Mouse (Mus musculus) erythroid progenitor cell, adult 5-6 weeks (primary cell): ENCODE measurements around the gene Kctd15. TPM values are rescaled to one million over a fixed set of nuclear protein-coding genes. Genes with fewer than 3 reads are reported as not detected.

Experiments
- ATAC-seq: replicated peaks from 2 replicates; pipeline ENCODE4 v1.8.0; 2016; ENCODE audit warnings: moderate number of reproducible peaks, mild to moderate bottlenecking, moderate TSS enrichment, inconsistent platforms; ENCODE audit not compliant: poor library complexity, low FRiP score, severe bottlenecking
- total RNA-seq, 2 experiments: library from RNA; stranded (forward) in 1 of 2; stranded (reverse) in 1 of 2; fragments of 150-400 nt in 1 of 2; fragments of 186-747, 209-891 nt in 1 of 2; gene quantifications; 2 replicates each; pipeline versions ENCODE4 v1.2.3 to v1.2.4; 2015 to 2017; ENCODE audit warnings: low replicate concordance in 2 of 2

The Kctd15 gene
- total RNA-seq, 2 experiments from 2014 or later, result not detected

GRCm38 (mm10) chr7:34669336-34669735, 12.8 kb upstream of the Kctd15 start:
- no peak for ATAC-seq

GRCm38 (mm10) chr7:34667874-34668273, 11.3 kb upstream of the Kctd15 start:
- no peak for ATAC-seq

- ATAC-seq, result no peak
These were observed 6.6 kb upstream of the Kctd15 start for GRCm38 (mm10) chr7:34663145-34663544.

- no peak for ATAC-seq
These were observed 5.7 kb upstream of the Kctd15 start for GRCm38 (mm10) chr7:34662227-34662626.

- ATAC-seq, result no peak
These were observed 3.0 kb upstream of the Kctd15 start for GRCm38 (mm10) chr7:34659386-34660085.

- no peak for ATAC-seq
These were observed 1.3 kb downstream of the Kctd15 start for GRCm38 (mm10) chr7:34655086-34655839.

- no peak for ATAC-seq
These were observed 2.0 kb downstream of the Kctd15 start for GRCm38 (mm10) chr7:34654441-34655085.

- ATAC-seq, result no peak
These were observed 2.6 kb downstream of the Kctd15 start for GRCm38 (mm10) chr7:34653731-34654440.

GRCm38 (mm10) chr7:34652751-34653502, 3.6 kb downstream of the Kctd15 start:
- no peak for ATAC-seq

- ATAC-seq, result no peak
These were observed 5.2 kb downstream of the Kctd15 start for GRCm38 (mm10) chr7:34651381-34651780.

GRCm38 (mm10) chr7:34647052-34647451, 9.5 kb downstream of the Kctd15 start:
- ATAC-seq, result 0 out of 2 replicates have a peak, but pooled peaks have one; percentile 19

- ATAC-seq, result no peak
These were observed 10.3 kb downstream of the Kctd15 start for GRCm38 (mm10) chr7:34646144-34646795.

GRCm38 (mm10) chr7:34645623-34646022, 10.9 kb downstream of the Kctd15 start:
- ATAC-seq, result no peak

- no peak for ATAC-seq
These were observed 11.9 kb downstream of the Kctd15 start for GRCm38 (mm10) chr7:34644591-34644990.

GRCm38 (mm10) chr7:34643329-34643728, 13.2 kb downstream of the Kctd15 start:
- no peak for ATAC-seq

- no peak for ATAC-seq
These were observed 14.6 kb downstream of the Kctd15 start for GRCm38 (mm10) chr7:34641968-34642367.

- ATAC-seq, result no peak
These were observed 16.7 kb downstream of the Kctd15 start for GRCm38 (mm10) chr7:34639798-34640197.

GRCm38 (mm10) chr7:34636661-34637060, 19.9 kb downstream of the Kctd15 start:
- ATAC-seq, result no peak
